Mouse (Mus musculus): ENCODE measurements around the gene Trim38. TPM values are rescaled to one million over a fixed set of nuclear protein-coding genes. Genes with fewer than 3 reads are reported as not detected.

Trim38 gene
- polyA plus RNA-seq, 1 experiment from 2014 or later = not detected

DNA sequence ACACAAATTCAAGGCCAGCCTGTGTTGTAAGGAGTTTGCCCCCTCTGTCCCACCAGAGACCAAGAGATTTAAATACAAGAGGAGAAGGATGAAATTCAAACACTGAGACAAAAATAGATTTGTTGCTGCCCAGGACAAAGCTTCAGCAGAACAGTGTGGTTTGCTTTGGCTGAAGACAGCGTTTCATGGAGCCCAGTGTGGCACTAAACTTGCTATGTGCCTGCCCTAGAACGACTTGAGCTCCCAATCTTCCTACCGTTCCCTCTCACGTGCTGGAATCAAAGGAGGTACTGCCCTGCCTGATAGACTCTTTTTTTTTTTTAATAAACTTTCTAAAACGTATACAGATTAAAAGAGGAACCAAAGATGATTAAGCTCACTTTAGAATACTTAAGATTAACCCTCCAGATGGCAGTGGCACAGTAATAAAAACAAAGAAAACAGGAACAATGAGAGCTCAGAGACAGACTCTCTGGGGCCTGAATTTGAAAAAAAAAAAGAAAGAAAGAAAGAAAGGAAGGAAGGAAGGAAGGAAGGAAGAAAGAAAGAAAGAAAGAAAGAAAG lies 797 bp upstream of the Trim38 start:
- peaks cover 10% of the 10 kb centered on the region for H3K4me1 ChIP-seq (replicated peaks)
- H3K4me2 ChIP-seq = no peak overlapping the region
- 57% methylated on average over 5 of the region's 5 CpGs for WGBS
- no peaks in the 10 kb centered on the region for H3K36me3 ChIP-seq
- no peak overlapping the region for H3K27ac ChIP-seq
- H3K27me3 ChIP-seq = no peaks in the 10 kb centered on the region
- no peak for ATAC-seq (ENCODE audit: low FRiP score)
- no peaks in the 10 kb centered on the region for H3K9me3 ChIP-seq
- H3K4me3 ChIP-seq = no peak overlapping the region
- no peak overlapping the region for H3K9ac ChIP-seq

DNA sequence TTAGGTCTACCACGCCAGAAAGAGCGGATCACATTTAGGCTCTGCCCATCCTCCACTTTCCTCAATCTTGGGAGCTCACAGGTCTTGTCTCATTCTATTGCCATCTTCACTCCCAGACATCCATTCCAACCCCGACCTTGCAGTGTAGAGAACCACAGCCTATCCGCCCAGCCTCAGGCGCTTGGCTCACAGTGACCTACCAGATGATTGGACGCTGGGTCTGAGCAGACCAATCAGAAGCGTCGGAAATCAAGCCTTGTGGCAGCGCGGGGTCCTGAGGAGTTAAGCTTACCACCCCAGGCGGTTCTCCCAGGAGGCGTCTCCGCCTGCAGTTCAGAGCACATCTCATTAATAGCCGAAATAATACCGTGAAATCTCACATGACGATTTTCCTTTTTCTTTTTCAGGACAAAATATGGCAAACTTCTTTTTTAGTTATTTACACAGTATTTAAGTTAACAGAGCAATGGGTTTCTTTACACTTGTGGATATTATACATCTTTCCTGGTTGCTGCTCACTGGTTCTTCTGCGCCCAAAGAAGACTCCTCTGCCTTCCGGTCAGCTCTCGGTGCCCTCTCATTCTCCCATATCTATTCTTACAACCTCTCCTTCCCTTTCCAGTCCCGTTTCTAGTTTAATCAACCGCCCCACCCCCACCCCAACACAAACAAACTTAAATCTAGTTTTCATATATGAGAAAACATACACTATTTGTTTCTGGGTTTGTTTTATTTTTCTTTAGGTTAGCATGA lies 3.0 kb downstream of the Trim38 start:
- Histone ChIP-seq H3K36me3 (no peaks in the 10 kb centered on the region), H3K27me3 (no peaks in the 10 kb centered on the region), H3K4me1 (replicated peaks) (peaks cover 3% of the 10 kb centered on the region; the same call in 1 of the 2 replicates), H3K27ac (no peak overlapping the region), H3K4me2 (peak overlapping the region; percentile 43), H3K9ac (no peak overlapping the region), H3K4me3 (peak overlapping the region; percentile 8; the same call in 1 of the 2 replicates), H3K9me3 (no peaks in the 10 kb centered on the region)
- ATAC-seq (ENCODE audit: low FRiP score) = peak; percentile 87; the same call in 1 of the 2 replicates
- 26% methylated on average over 21 of the region's 21 CpGs for WGBS

DNA sequence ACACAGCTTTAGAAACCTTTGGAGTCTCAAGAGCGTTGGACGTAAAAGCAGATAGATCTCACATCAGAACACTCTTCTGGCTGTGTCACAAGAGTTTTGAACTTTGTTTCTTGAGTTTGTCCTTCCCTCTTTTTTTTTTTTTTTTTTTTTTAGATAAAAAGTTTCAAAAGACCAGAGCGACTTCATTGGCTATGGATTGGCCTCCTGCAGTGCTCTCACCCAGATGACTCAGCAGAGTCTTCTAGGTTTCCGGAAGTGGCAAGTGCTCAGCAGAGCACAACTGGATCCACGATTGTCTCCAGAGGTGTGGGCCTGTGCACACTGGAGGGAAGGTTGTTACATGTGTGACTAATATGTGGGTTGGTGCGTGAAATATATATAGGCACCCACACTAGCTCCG lies 8.6 kb downstream of the Trim38 start:
- H3K4me1 ChIP-seq (replicated peaks) = no peaks in the 10 kb centered on the region
- no peaks in the 10 kb centered on the region for H3K27me3 ChIP-seq
- H3K9ac ChIP-seq = no peak overlapping the region
- H3K4me3 ChIP-seq = no peak overlapping the region
- no peak for ATAC-seq (ENCODE audit: low FRiP score)
- no peaks in the 10 kb centered on the region for H3K9me3 ChIP-seq
- WGBS = 98% methylated on average over 7 of the region's 7 CpGs
- H3K4me2 ChIP-seq = no peak overlapping the region
- no peak overlapping the region for H3K27ac ChIP-seq
- H3K36me3 ChIP-seq = no peaks in the 10 kb centered on the region

DNA sequence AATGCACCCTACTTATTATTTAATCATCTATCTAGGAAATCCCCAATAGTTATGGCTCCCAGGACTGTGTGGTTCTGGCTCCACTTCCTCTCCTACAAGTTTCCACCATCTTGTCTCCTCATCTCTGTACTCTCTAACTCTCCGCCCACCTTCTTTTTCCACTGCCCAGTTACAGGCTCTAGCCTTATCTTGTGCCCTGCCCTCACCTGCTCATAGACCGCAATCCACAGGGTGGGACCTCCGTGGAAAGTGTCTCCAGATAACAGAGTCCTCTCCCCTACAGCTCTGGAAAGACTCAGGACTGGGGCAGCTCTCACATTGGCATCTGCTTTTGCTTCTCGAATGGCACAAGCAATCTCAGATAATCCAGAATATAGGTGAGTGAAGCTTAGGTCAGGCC lies 9.3 kb downstream of the Trim38 start:
- H3K9me3 ChIP-seq = no peaks in the 10 kb centered on the region
- no peak overlapping the region for H3K4me3 ChIP-seq
- no peak overlapping the region for H3K4me2 ChIP-seq
- 90% methylated on average over 4 of the region's 4 CpGs for WGBS
- no peak for ATAC-seq (ENCODE audit: low FRiP score)
- H3K36me3 ChIP-seq = no peaks in the 10 kb centered on the region
- no peak overlapping the region for H3K27ac ChIP-seq
- no peaks in the 10 kb centered on the region for H3K27me3 ChIP-seq
- no peak overlapping the region for H3K9ac ChIP-seq
- no peaks in the 10 kb centered on the region for H3K4me1 ChIP-seq (replicated peaks)

DNA sequence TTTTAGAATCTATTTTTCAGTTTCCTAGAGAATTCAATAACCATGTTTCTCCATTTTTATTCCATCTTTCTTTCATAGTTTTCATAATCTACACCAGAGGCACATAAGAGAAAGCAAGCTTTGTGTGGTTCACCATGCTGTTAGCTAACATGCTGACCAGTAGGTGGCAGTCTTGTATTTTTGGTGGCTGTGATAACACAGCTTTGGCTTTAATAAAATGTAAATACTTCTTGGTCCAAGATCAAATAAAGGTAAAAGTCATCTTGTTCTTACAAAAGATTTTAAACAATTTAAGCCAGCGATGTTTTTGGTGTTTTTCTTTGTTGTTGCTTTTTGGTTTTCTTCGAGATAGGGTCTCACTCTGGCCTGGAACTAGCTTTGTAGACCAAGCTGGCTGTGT lies 22.8 kb downstream of the Trim38 start:
- no peak overlapping the region for H3K4me3 ChIP-seq
- 54% methylated on average over 2 of the region's 2 CpGs for WGBS
- H3K9me3 ChIP-seq = no peaks in the 10 kb centered on the region
- H3K36me3 ChIP-seq = no peaks in the 10 kb centered on the region
- no peaks in the 10 kb centered on the region for H3K4me1 ChIP-seq (replicated peaks)
- no peak overlapping the region for H3K27ac ChIP-seq
- no peak overlapping the region for H3K9ac ChIP-seq
- H3K27me3 ChIP-seq = no peaks in the 10 kb centered on the region
- H3K4me2 ChIP-seq = no peak overlapping the region
- no peak for ATAC-seq (ENCODE audit: low FRiP score)

DNA sequence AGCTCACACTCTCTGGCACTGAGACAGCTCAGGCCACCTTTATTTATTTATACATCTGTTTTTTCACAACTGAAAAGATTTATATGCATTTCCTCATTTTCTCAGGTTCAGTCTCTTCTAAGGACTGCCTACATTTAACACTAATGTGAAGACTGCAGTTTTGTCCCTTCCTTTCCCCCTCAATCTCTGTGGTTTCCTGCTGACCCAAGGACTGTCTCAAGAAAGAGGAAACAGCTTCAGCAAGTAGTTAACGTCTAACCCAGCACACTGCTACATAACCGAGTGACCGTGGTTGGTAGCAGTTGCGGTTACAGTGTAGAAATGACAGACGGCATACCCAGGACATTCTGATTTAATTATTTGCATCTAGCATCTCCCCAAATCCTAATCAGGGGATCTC lies 29.7 kb downstream of the Trim38 start:
- Histone ChIP-seq H3K4me1 (replicated peaks) (no peaks in the 10 kb centered on the region), H3K9me3 (no peaks in the 10 kb centered on the region), H3K27me3 (no peaks in the 10 kb centered on the region), H3K9ac (no peak overlapping the region), H3K36me3 (no peaks in the 10 kb centered on the region), H3K4me3 (no peak overlapping the region), H3K4me2 (no peak overlapping the region), H3K27ac (no peak overlapping the region)
- 88% methylated on average over 5 of the region's 5 CpGs for WGBS
- no peak for ATAC-seq (ENCODE audit: low FRiP score)

DNA sequence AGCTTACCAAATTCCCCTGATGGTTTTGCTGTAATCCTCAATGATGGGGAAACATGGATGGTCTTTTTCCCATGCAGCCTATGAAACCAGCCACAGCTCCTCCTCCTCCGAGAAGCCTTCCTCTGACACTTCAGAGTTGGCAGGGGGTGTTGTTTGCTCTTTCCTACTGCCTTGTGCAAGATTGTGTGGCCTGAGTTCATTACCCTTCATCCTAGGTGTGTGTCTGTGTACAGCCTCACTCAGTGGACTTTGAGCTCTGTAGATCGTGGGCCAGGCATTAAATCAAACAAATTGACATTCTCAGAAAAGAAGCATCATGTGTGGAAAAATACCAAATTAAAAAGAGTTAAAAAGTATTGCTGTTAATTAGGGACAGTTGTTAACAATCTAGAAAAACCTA lies 34.8 kb downstream of the Trim38 start:
- Histone ChIP-seq H3K27me3 (no peaks in the 10 kb centered on the region), H3K9me3 (no peaks in the 10 kb centered on the region), H3K27ac (no peak overlapping the region), H3K36me3 (no peaks in the 10 kb centered on the region), H3K4me1 (replicated peaks) (no peaks in the 10 kb centered on the region), H3K4me3 (no peak overlapping the region), H3K4me2 (no peak overlapping the region), H3K9ac (no peak overlapping the region)
- no peak for ATAC-seq (ENCODE audit: low FRiP score)
- WGBS = 89% methylated on average over 2 of the region's 2 CpGs

DNA sequence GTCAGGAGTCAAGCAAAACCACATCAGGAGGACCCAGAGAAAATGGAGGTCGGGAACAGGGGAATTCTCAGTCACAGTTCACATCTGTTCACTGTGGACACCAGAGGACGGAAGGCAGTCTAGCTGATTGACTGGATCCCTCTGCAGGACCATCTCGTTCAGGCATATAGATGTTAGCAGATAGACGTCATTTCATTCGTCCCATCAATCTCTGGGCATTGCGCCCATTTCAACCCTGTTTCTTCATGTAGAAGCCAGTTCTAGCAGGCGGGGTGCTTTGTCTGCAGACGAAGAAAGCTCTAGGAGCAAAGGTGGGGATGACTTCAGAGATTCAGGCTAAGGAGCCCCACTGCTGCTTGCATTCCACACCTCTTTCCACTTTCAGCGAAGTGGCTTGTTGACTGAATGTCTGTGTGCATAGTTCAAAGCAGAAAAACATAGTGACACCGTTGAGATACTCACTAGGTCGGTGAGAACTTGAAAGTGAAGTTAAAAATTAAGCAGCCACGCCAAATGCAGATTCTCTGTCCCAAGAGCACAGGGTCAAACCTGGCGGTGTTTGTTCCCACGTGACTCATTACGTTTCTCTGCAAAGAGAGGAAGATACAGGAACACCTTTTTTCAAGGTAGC lies 36.8 kb downstream of the Trim38 start, which contains the start of gene Slc17a2:
Slc17a2 (plus strand) TSS at position 572 of the 631 bp plus-strand sequence.
- Histone ChIP-seq H3K36me3 (no peaks in the 10 kb centered on the region), H3K27me3 (no peaks in the 10 kb centered on the region), H3K4me3 (no peak within 1 kb of the TSS), H3K9ac (no peak within 1 kb of the TSS), H3K4me2 (no peak within 1 kb of the TSS), H3K9me3 (no peaks in the 10 kb centered on the region), H3K27ac (no peak within 1 kb of the TSS), H3K4me1 (replicated peaks) (no peaks in the 10 kb centered on the region)
- no peak for ATAC-seq (ENCODE audit: low FRiP score)
- 92% methylated on average over 15 of the region's 15 CpGs for WGBS

DNA sequence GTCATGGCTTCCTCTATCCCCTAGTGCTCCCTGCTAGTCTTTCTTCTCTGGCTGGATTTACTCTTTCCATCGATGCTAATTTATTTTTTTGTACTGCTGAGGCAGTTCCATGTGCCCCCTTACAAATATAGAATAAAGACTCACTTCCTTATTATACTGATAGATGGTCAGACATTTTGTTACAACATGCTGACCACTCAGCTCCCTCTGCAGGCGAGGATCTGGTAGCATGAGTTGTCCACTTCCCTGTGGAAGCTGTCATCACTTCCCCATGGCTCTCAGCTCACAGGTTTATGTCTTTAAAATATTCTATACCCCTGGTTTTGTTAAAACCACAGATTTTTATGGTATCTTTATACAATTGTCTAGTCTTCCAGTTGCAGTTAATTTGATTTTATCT lies 46.4 kb downstream of the Trim38 start:
- Histone ChIP-seq H3K9me3 (no peaks in the 10 kb centered on the region), H3K4me3 (no peak overlapping the region), H3K4me2 (no peak overlapping the region), H3K36me3 (no peaks in the 10 kb centered on the region), H3K9ac (no peak overlapping the region), H3K4me1 (replicated peaks) (no peaks in the 10 kb centered on the region), H3K27me3 (no peaks in the 10 kb centered on the region), H3K27ac (no peak overlapping the region)
- no peak for ATAC-seq (ENCODE audit: low FRiP score)
- 77% methylated on average over 2 of the region's 2 CpGs for WGBS

DNA sequence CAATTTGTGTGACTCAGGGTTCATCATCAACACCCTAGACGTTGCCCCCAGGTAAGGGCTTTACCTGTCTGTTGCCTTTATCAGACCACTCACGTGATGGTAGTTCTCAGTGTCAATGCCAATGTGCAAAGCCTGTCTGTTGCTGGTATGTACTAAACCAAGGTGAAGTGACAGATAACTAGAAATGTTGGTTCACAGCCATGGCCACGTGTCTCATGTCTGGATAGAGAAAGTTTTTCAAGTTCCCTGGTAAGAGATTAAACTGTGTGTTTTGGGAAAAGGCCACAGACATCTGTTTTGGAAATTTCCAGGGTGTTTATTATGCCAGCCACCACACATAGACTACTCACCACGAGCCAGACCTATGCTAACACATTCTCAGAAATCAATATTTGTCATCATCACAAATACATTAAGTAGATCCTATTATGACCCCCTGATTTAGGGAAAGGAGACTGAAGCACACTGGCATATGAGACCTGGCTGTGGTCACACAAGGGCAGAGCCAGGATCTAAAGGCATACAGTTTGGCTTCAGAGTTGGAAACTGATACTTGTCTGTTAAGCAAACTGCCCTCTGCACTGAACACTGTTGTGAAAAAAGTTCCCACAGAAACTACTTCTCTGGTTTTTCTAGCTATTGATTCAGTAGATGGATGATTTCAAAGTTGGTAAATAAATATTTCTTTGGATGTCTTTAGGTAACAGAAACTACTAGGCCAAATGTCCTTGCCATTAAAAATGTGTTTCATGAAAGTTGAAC lies 50.6 kb downstream of the Trim38 start:
- Histone ChIP-seq H3K9ac (no peak overlapping the region), H3K9me3 (no peaks in the 10 kb centered on the region), H3K27me3 (no peaks in the 10 kb centered on the region), H3K27ac (no peak overlapping the region), H3K4me3 (no peak overlapping the region), H3K4me2 (no peak overlapping the region), H3K36me3 (no peaks in the 10 kb centered on the region), H3K4me1 (replicated peaks) (no peaks in the 10 kb centered on the region)
- no peak for ATAC-seq (ENCODE audit: low FRiP score)
- WGBS = 76% methylated on average over 4 of the region's 4 CpGs

DNA sequence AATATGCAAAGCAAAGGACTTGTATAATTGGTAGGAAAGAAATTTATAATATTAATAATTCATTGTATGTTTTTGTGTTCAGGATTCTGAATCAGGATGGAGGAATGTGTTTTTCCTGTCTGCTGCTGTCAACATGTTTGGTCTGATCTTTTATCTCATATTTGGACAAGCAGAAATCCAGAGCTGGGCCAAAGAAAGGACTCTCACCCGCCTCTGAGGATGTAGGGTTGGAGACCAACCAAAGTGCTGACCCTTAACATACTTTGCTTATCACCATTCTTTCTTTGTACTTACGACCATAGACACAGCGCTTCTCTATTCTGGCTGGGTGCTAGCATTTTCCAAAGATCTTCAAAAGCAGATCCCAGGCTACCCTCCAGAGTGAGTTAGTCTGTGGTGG lies 52.5 kb downstream of the Trim38 start:
- ATAC-seq (ENCODE audit: low FRiP score) = no peak
- Histone ChIP-seq H3K4me1 (replicated peaks) (no peaks in the 10 kb centered on the region), H3K36me3 (no peaks in the 10 kb centered on the region), H3K27me3 (no peaks in the 10 kb centered on the region), H3K27ac (no peak overlapping the region), H3K4me2 (no peak overlapping the region), H3K9ac (no peak overlapping the region), H3K9me3 (no peaks in the 10 kb centered on the region), H3K4me3 (no peak overlapping the region)
- WGBS = 90% methylated on average over 3 of the region's 3 CpGs

DNA sequence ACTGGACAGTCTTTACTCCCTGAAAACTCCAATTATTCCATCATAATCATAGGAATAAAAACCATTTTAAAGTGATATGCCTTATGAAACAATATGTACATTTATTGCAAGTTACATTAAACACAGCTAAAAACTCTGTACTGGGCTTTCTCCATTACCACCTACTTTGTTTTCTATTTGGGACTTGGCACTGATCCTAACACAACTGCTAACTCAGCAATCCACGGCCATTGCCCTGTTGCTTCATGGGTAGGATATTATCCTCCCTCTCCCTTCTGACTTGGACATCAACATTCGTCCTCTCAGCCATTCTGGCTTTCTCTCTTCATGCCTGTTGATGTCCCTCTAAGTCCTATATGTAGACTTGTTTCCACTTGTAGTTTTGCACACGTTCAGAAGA lies 56.9 kb downstream of the Trim38 start:
- Histone ChIP-seq H3K27me3 (no peaks in the 10 kb centered on the region), H3K9ac (no peak overlapping the region), H3K9me3 (no peaks in the 10 kb centered on the region), H3K4me1 (replicated peaks) (no peaks in the 10 kb centered on the region), H3K36me3 (no peaks in the 10 kb centered on the region), H3K4me3 (no peak overlapping the region), H3K27ac (no peak overlapping the region), H3K4me2 (no peak overlapping the region)
- ATAC-seq (ENCODE audit: low FRiP score) = no peak
- WGBS = 81% methylated on average over 3 of the region's 3 CpGs

Measured in hindbrain, embryonic 13.5 days (tissue).